Mouse (Mus musculus) MEL (cell line): ENCODE measurements around the gene Gm9999. TPM values are rescaled to one million over a fixed set of nuclear protein-coding genes. Genes with fewer than 3 reads are reported as not detected.
"Not testable (repeated sequence)": the region's sequence is repeated elsewhere in the genome, so short reads cannot be mapped to it uniquely, and the experiment has no call there.

Experiments
- DNase-seq: peaks from one replicate; pipeline ENCODE4 v3.0.0; 2011; ENCODE audit warnings: low read depth, low spot score
- H3K27ac ChIP-seq: 2 replicates; pipeline ENCODE4 v1.5.1; 2012; ENCODE audit warnings: low read depth, mild to moderate bottlenecking, control low read depth, low read length, moderate library complexity; ENCODE audit not compliant: control insufficient read depth
- H3K27me3 ChIP-seq, 2 experiments: fragments of 150-350 bp in 1 of 2; sonication (generic) in 1 of 2; 2 replicates each; pipeline ENCODE4 v1.6.1; 2012; ENCODE audit warnings: low read length in 2 of 2, mild to moderate bottlenecking in 2 of 2, improper control_type of control experiment in 1 of 2, moderate library complexity in 1 of 2; ENCODE audit not compliant: insufficient read depth in 2 of 2, control insufficient read depth in 1 of 2
- H3K36me3 ChIP-seq, 2 experiments: 2 replicates each; pipeline ENCODE4 v1.6.1; 2012 to 2014; ENCODE audit warnings: low read length in 2 of 2, improper control_type of control experiment in 1 of 2, inconsistent platforms in 1 of 2, mild to moderate bottlenecking in 1 of 2; ENCODE audit not compliant: insufficient read depth in 2 of 2, control insufficient read depth in 1 of 2
- H3K4me1 ChIP-seq, 2 experiments: fragments of 150-350 bp in 1 of 2; sonication (generic) in 1 of 2; 2 replicates each; pipeline ENCODE4 v1.6.1; 2012; ENCODE audit warnings: low read length in 2 of 2, improper control_type of control experiment in 1 of 2, mild to moderate bottlenecking in 1 of 2; ENCODE audit not compliant: insufficient read depth in 2 of 2, control insufficient read depth in 1 of 2
- H3K4me3 ChIP-seq, 2 experiments: fragments of 150-350 bp in 1 of 2; sonication (generic) in 1 of 2; 2 replicates each; pipeline ENCODE4 v1.5.1; 2012; ENCODE audit warnings: low read depth in 2 of 2, low read length in 2 of 2, mild to moderate bottlenecking in 2 of 2, moderate library complexity in 2 of 2, control low read depth in 1 of 2, improper control_type of control experiment in 1 of 2; ENCODE audit not compliant: control insufficient read depth in 1 of 2, insufficient read depth in 1 of 2
- H3K79me2 ChIP-seq: 2 replicates; pipeline ENCODE4 v1.6.1; 2012; ENCODE audit warnings: mild to moderate bottlenecking, low read length, moderate library complexity; ENCODE audit not compliant: control insufficient read depth, poor library complexity, insufficient read depth
- H3K9ac ChIP-seq: 2 replicates; pipeline ENCODE4 v1.6.1; 2012; ENCODE audit warnings: low read depth, mild to moderate bottlenecking, control low read depth, low read length, moderate library complexity; ENCODE audit not compliant: control insufficient read depth, poor library complexity, severe bottlenecking
- H3K9me3 ChIP-seq: fragments of 150-350 bp; sonication (generic); replicated peaks from 2 replicates; pipeline ENCODE4 v1.6.1; 2012; ENCODE audit warnings: mild to moderate bottlenecking, low read length, improper control_type of control experiment, moderate library complexity; ENCODE audit not compliant: insufficient read depth
- CTCF ChIP-seq, 3 experiments: IDR thresholded peaks in 2 of 3; conservative IDR thresholded peaks in 1 of 3; 2 replicates each; pipeline ENCODE4 v1.5.1; 2011 to 2012; ENCODE audit warnings: low read length in 3 of 3, low read depth in 2 of 3, mild to moderate bottlenecking in 2 of 3, improper control_type of control experiment in 1 of 3, inconsistent platforms in 1 of 3, mixed read lengths in 1 of 3, moderate library complexity in 1 of 3; ENCODE audit not compliant: control insufficient read depth in 1 of 3, insufficient read depth in 1 of 3, poor library complexity in 1 of 3, severe bottlenecking in 1 of 3
- ETS1 ChIP-seq: IDR thresholded peaks from 2 replicates; pipeline ENCODE4 v1.6.1; 2012; ENCODE audit warnings: low read depth, mild to moderate bottlenecking, inconsistent platforms, low read length, improper control_type of control experiment, moderate library complexity
- GATA1 ChIP-seq: IDR thresholded peaks from 2 replicates; pipeline ENCODE4 v1.6.1; 2011; ENCODE audit warnings: low read depth, low read length, improper control_type of control experiment
- MAZ ChIP-seq: IDR thresholded peaks from 2 replicates; pipeline ENCODE4 v1.6.1; 2012; ENCODE audit warnings: low read depth, mild to moderate bottlenecking, inconsistent platforms, low read length, improper control_type of control experiment
- MXI1 ChIP-seq: IDR thresholded peaks from 2 replicates; pipeline ENCODE4 v1.6.1; 2011; ENCODE audit warnings: mild to moderate bottlenecking, low read depth, low read length, improper control_type of control experiment
- MYC ChIP-seq: IDR thresholded peaks from 2 replicates; pipeline ENCODE4 v1.6.1; 2011; ENCODE audit warnings: low read depth, mild to moderate bottlenecking, low read length, improper control_type of control experiment, moderate library complexity
- NELFE ChIP-seq: IDR thresholded peaks from 2 replicates; pipeline ENCODE4 v1.6.1; 2011; ENCODE audit warnings: low read depth, low read length, improper control_type of control experiment
- NRF1 ChIP-seq: IDR thresholded peaks from 2 replicates; pipeline ENCODE4 v1.6.1; 2014; ENCODE audit warnings: low read depth, mild to moderate bottlenecking, inconsistent platforms, low read length, improper control_type of control experiment, moderate library complexity; ENCODE audit not compliant: poor library complexity, insufficient read depth, severe bottlenecking
- POLR2A ChIP-seq, 2 experiments: IDR thresholded peaks; 2 replicates each; pipeline ENCODE4 v1.6.1; 2011 to 2012; ENCODE audit warnings: low read length in 2 of 2, mild to moderate bottlenecking in 2 of 2, control low read depth in 1 of 2, improper control_type of control experiment in 1 of 2, low read depth in 1 of 2, moderate library complexity in 1 of 2; ENCODE audit not compliant: control insufficient read depth in 1 of 2, insufficient read depth in 1 of 2, poor library complexity in 1 of 2
- SMC3 ChIP-seq: IDR thresholded peaks from 2 replicates; pipeline ENCODE4 v1.6.1; 2011; ENCODE audit warnings: low read depth, low read length, improper control_type of control experiment
- TAL1 ChIP-seq: IDR thresholded peaks from 2 replicates; pipeline ENCODE4 v1.6.1; 2012; ENCODE audit warnings: mild to moderate bottlenecking, inconsistent platforms, low read length, moderate library complexity, mixed read lengths
- ZC3H11A ChIP-seq: IDR thresholded peaks from 2 replicates; pipeline ENCODE4 v1.6.1; 2012; ENCODE audit warnings: low read depth, mild to moderate bottlenecking, inconsistent platforms, low read length, improper control_type of control experiment
- polyA plus RNA-seq, 2 experiments: library from polyadenylated mRNA; stranded (reverse) in 1 of 2; unstranded in 1 of 2; fragments of >175 nt in 1 of 2; fragments of >200 nt in 1 of 2; gene quantifications; 2 replicates each; pipeline versions ENCODE4 v1.2.1 to v1.2.4; 2012; ENCODE audit warnings: low replicate concordance in 2 of 2, low read depth in 1 of 2; ENCODE audit not compliant: insufficient read length in 2 of 2, insufficient read depth in 1 of 2, missing spikeins in 1 of 2
- total RNA-seq: library from RNA; depleted of rRNA; stranded (reverse); fragments of 300-350 nt; gene quantifications from 2 replicates; pipeline ENCODE4 v1.2.3, GENCODE M21; 2012

Gm9999 gene
- total and polyA plus RNA-seq, 3 experiments: not detected

DNA sequence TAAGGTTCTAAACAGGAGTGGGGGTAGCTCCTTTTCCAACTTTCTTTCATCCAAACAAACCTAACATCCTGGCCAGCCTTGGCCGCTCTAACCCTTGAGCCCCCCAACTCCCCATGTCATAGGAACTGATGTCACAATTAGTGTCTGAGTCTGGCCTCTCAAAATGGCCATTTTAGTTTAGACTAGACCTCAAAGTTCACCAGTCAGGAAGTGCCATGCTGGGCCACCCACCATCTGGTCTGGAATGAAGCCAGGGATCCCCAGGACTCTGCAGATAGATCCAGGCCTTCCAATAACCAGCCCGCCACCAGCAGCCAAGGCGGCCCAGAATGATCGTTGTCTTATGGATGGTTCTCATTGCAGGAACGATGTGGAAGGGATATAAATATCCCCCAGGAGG, 3.3 kb downstream of the Gm9999 start:
- no peak for DNase-seq
- H3K9ac ChIP-seq: no peak overlapping the region
- H3K36me3 ChIP-seq: peaks cover 2 to 5% of the 10 kb centered on the region in 2 experiments; a peak in 3 of 4 replicates
- TF ChIP-seq POLR2A (IDR thresholded peaks at IDR 0.05; ENCODE audit: control insufficient read depth in 1 of 2, insufficient read depth in 1 of 2, low read depth in 1 of 2, low read length in 2 of 2, poor library complexity in 1 of 2): no peak
- H3K4me3 ChIP-seq: no peak overlapping the region
- no peaks in the 10 kb centered on the region; a peak in 2 of 4 replicates for H3K27me3 ChIP-seq
- H3K4me1 ChIP-seq: peaks cover 0 to 6% of the 10 kb centered on the region in 2 experiments; a peak in 2 of 4 replicates
- no peak overlapping the region for H3K27ac ChIP-seq
- no peaks in the 10 kb centered on the region for H3K9me3 ChIP-seq
- no peaks in the 10 kb centered on the region for H3K79me2 ChIP-seq

DNA sequence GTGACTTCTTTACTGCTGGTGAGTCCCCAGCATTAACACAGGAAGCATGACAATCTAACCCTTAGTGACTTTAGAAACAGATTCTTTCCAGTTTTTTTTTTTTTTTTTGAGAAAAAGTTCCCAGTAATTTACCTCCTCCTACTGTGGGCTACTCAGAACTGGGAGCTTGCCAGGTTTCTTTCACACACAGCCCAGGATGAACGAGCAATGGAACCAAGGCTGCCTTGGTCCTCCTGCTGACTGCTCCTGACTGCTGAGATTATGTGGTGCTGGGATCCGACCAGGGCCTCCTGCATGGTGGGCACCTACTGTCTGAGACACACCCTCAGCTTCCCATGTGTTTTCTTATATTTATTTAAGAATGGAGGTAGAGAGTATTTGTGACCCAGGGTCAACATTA, 3.7 kb downstream of the Gm9999 start:
- no peak overlapping the region for H3K4me3 ChIP-seq

GRCm38 (mm10) chr7:46989387-46989786, 6.0 kb downstream of the Gm9999 start:
- not testable (repeated sequence) for H3K4me3 ChIP-seq, H3K9ac ChIP-seq, H3K79me2 ChIP-seq, DNase-seq, H3K4me1 ChIP-seq, H3K9me3 ChIP-seq, H3K27me3 ChIP-seq, H3K27ac ChIP-seq
- peaks cover 5 to 15% of the 10 kb centered on the region in 2 experiments for H3K36me3 ChIP-seq

More for the DNA sequence above, 3.7 kb downstream of the Gm9999 start:
- DNase-seq: no peak
- peaks cover 0 to 6% of the 10 kb centered on the region in 2 experiments; a peak in 2 of 4 replicates for H3K4me1 ChIP-seq
- H3K36me3 ChIP-seq: peaks cover 4 to 5% of the 10 kb centered on the region in 2 experiments; a peak in 3 of 4 replicates
- H3K27ac ChIP-seq: no peak overlapping the region
- H3K9ac ChIP-seq: no peak overlapping the region
- no peaks in the 10 kb centered on the region; a peak in 2 of 4 replicates for H3K27me3 ChIP-seq
- H3K79me2 ChIP-seq: no peaks in the 10 kb centered on the region
- no peaks in the 10 kb centered on the region for H3K9me3 ChIP-seq
- TF ChIP-seq NELFE (no peak), MXI1 (no peak), TAL1 (no peak), ZC3H11A (no peak), MYC (no peak), GATA1 (no peak), CTCF (IDR thresholded peaks at IDR 0.05 in 2 of 3, conservative IDR thresholded peaks at IDR 0.05 in 1 of 3; ENCODE audit: control insufficient read depth in 1 of 3, insufficient read depth in 1 of 3, low read depth in 2 of 3, low read length in 3 of 3, poor library complexity in 1 of 3, severe bottlenecking in 1 of 3) (no peak), SMC3 (no peak), NRF1 (no peak), ETS1 (no peak), MAZ (no peak)
